Mouse (Mus musculus): ENCODE measurements at regions not wholly inside any gene's neighbourhood (a gene's known extent, or its start where the extent isn't known, plus 50 kb on each side); places are given as distances from the start of the nearest gene placed in this dataset.

- TF ChIP-seq CTCF (IDR thresholded peaks at IDR 0.05; ENCODE audit: extremely low read depth, insufficient read depth, low read length) (no peak), POLR2A (IDR thresholded peaks at IDR 0.05; ENCODE audit: extremely low read depth, insufficient read depth, low read length) (no peak)
Observed at GRCm38 (mm10) chr11:65352516-65352915, 82.7 kb upstream of the Myocd start.

GRCm38 (mm10) chr11:65349013-65349412 lies 79.2 kb upstream of the Myocd start:
- no peak overlapping the region for H3K4me3 ChIP-seq (ENCODE audit: insufficient read depth, low read length)
- H3K4me1 ChIP-seq (ENCODE audit: control insufficient read depth, insufficient read depth, low read length) = no peaks in the 10 kb centered on the region
- H3K27ac ChIP-seq (ENCODE audit: insufficient read depth, low read length) = no peak overlapping the region
- TF ChIP-seq CTCF (IDR thresholded peaks at IDR 0.05; ENCODE audit: extremely low read depth, insufficient read depth, low read length) (peak; percentile 9; the same call in 1 of the 2 replicates), POLR2A (IDR thresholded peaks at IDR 0.05; ENCODE audit: extremely low read depth, insufficient read depth, low read length) (no peak)

More at GRCm38 (mm10) chr11:65352516-65352915, 82.7 kb upstream of the Myocd start:
- Histone ChIP-seq H3K27ac (ENCODE audit: insufficient read depth, low read length) (no peak overlapping the region), H3K4me3 (ENCODE audit: insufficient read depth, low read length) (no peak overlapping the region), H3K4me1 (ENCODE audit: control insufficient read depth, insufficient read depth, low read length) (no peaks in the 10 kb centered on the region)

GRCm38 (mm10) chr11:65341683-65342440 lies 72.1 kb upstream of the Myocd start:
- Histone ChIP-seq H3K27ac (ENCODE audit: insufficient read depth, low read length) (no peak overlapping the region), H3K4me1 (ENCODE audit: control insufficient read depth, insufficient read depth, low read length) (no peaks in the 10 kb centered on the region), H3K4me3 (ENCODE audit: insufficient read depth, low read length) (no peak overlapping the region)
- TF ChIP-seq POLR2A (IDR thresholded peaks at IDR 0.05; ENCODE audit: extremely low read depth, insufficient read depth, low read length) (no peak), CTCF (IDR thresholded peaks at IDR 0.05; ENCODE audit: extremely low read depth, insufficient read depth, low read length) (no peak)

- H3K4me1 ChIP-seq (ENCODE audit: control insufficient read depth, insufficient read depth, low read length) = no peaks in the 10 kb centered on the region
- H3K4me3 ChIP-seq (ENCODE audit: insufficient read depth, low read length) = no peak overlapping the region
- TF ChIP-seq CTCF (IDR thresholded peaks at IDR 0.05; ENCODE audit: extremely low read depth, insufficient read depth, low read length) = no peak
- TF ChIP-seq POLR2A (IDR thresholded peaks at IDR 0.05; ENCODE audit: extremely low read depth, insufficient read depth, low read length) = no peak
- H3K27ac ChIP-seq (ENCODE audit: insufficient read depth, low read length) = no peak overlapping the region
Observed at GRCm38 (mm10) chr11:65334286-65334685, 64.5 kb upstream of the Myocd start.

GRCm38 (mm10) chr11:65333101-65333500 lies 63.3 kb upstream of the Myocd start:
- H3K4me3 ChIP-seq (ENCODE audit: insufficient read depth, low read length) = no peak overlapping the region
- TF ChIP-seq POLR2A (IDR thresholded peaks at IDR 0.05; ENCODE audit: extremely low read depth, insufficient read depth, low read length) (no peak), CTCF (IDR thresholded peaks at IDR 0.05; ENCODE audit: extremely low read depth, insufficient read depth, low read length) (no peak)
- H3K4me1 ChIP-seq (ENCODE audit: control insufficient read depth, insufficient read depth, low read length) = no peaks in the 10 kb centered on the region
- no peak overlapping the region for H3K27ac ChIP-seq (ENCODE audit: insufficient read depth, low read length)

- Histone ChIP-seq H3K4me3 (ENCODE audit: insufficient read depth, low read length) (no peak overlapping the region), H3K4me1 (ENCODE audit: control insufficient read depth, insufficient read depth, low read length) (no peaks in the 10 kb centered on the region), H3K27ac (ENCODE audit: insufficient read depth, low read length) (no peak overlapping the region)
- no peak for TF ChIP-seq POLR2A (IDR thresholded peaks at IDR 0.05; ENCODE audit: extremely low read depth, insufficient read depth, low read length)
Observed at GRCm38 (mm10) chr11:65322877-65323440, 53.2 kb upstream of the Myocd start.

All from cortical plate, adult 2 months (tissue).